Mouse (Mus musculus) mouse embryonic stem cell (cell line): ENCODE results near the gene Trip11.
"Not testable (repeated sequence)": the region's sequence is repeated elsewhere in the genome, so short reads cannot be mapped to it uniquely, and the experiment has no call there.

Experiments
- in situ Hi-C, 2 experiments: fragments of 300-500 bp; cut with MboI; formaldehyde crosslinking; loops; 1 replicate in 1 of 2; 3 replicates in 1 of 2; pipeline ENCODE4 v1.14.3; 2019 to 2020; ENCODE audit warnings: low sequenced_read_pairs in 2 of 2, low pct_unique_long_range_greater_than_20kb in 1 of 2, mixed read lengths in 1 of 2; ENCODE audit not compliant: unreplicated experiment in 1 of 2

Trip11 gene

GRCm38 (mm10) chr12:101912626-101913490 is at the start of gene Trip11:
Gene Trip11, minus strand, starts transcription at chr12:101913267.
- in situ Hi-C loops = no loop called here

DNA sequence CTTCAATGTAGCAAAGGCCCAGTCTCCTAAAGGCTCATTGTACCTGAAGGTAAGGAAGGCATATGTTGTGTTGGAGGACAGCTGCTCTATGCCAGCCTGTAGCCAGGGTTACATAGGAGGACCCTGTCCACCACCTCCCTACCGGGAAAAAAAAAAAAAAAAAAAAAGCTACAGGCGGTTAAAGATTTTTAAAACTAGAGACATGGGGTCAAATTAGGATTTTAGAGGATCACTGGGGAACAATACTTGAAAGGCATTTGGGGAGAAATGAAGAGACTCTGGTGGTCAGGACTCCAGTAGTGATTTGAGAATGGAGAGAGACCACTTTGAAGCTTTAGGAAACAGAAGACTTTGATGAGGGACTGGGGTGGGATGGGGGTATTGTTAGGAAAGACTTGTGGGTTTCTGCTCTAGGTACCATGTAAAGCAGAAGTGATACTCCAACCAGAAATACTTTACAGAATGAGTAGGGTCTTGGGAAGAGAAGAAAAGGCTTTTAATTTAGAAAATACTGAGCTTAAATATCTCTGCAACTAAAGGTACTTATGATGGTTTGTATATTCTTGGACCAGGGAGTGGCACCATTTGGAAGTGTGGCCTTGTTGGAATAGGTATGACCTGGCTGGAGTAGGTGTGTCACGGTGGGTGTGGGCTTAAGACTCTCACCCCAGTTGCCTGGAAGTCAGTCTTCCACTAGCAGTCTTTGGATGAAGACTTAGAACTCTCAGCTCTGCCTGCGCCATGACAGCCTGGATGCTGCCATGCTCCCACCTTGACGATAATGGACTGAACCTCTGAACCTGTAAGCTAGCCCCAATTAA is 46.1 kb upstream of the Trip11 start:
- in situ Hi-C loops = not testable (repeated sequence)

DNA sequence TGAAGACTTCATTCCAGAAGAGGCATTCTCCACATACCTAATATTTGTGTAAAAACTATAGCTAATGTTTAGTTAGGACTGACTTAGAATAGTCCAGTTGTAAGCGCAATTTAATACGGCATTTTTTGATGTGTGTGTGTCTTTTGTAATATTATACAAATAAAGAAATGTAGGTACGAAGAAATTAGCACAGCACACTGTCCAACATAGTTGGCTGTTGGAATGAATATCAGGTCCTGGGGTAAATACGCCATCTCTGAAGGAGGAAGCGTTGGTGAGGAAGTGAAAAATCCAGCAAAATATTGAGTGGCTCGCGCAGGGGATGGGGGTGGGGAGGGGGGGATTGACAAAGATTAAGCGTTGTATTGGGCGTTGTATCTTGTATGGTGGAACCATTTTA is 45.5 kb upstream of the Trip11 start:
- in situ Hi-C loops = no loop called here

- in situ Hi-C loops = no loop called here
Observed at GRCm38 (mm10) chr12:101957942-101958544, 45.0 kb upstream of the Trip11 start, which contains the start of gene Atxn3. Gene Atxn3, minus strand, starts transcription at chr12:101958246.

DNA sequence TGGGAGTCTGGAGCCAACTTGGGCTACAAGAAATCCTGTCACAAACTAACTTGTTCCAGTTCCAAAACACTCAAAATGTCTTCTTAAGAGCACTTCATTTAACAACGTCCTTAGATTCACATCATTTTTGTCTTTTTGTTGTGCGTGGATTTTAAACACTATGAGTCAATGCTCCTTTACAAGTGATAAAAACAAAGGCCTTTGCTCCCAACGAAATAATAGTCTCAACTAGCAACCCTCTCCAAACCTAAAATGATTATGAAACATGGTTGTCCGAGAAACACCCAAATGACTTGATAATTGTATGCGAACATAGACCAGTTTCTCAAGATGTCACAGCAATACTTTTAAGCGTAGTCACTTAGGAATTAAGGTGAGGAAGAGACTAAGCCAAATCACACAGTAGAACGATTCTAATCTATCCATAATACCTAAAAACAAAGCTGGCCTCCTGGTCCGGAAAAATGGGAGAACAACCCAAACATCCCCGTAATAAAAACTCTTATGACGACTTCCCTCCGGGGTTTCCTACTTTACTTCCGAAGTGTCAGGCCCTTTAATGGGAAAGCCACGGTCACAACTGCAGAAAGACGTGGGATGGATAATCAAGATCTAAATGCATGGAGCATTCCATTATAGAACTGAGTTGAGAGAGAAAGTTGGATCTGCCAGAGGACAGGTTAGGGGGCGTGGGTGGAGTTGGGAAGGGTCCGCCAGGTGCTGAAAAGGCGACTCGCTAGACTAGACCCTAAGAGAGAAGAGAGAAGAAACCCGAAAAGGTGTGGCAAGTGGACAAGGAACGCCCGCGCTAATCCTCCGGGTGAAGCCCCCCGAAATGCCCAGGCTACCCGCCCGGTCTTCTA is 44.2 kb upstream of the Trip11 start:
- in situ Hi-C loops = no loop called here

GRCm38 (mm10) chr12:101955821-101956220 is 42.8 kb upstream of the Trip11 start:
- in situ Hi-C loops = not testable (repeated sequence)

GRCm38 (mm10) chr12:101948801-101949200 is 35.7 kb upstream of the Trip11 start:
- in situ Hi-C loops = no loop called here

DNA sequence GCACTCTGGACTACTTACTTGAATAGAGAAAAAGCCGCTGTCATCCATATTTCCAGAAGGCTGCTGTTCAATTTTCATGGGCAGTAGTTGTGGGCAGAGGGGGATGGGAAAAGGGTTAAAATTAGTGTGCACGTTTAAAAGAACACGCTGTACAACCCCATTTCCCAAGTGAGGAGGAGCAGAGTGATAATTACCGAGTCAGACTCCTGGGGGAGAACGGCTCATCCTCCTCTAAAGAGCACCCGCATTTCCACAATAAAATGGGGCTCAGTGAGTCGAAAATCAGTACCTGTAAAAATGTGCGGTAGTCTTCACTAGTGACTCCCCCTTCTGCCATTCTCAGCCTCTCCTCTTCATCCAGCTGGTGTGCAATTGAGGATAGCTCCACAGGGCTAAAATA is 34.9 kb upstream of the Trip11 start:
- in situ Hi-C loops = no loop called here

DNA sequence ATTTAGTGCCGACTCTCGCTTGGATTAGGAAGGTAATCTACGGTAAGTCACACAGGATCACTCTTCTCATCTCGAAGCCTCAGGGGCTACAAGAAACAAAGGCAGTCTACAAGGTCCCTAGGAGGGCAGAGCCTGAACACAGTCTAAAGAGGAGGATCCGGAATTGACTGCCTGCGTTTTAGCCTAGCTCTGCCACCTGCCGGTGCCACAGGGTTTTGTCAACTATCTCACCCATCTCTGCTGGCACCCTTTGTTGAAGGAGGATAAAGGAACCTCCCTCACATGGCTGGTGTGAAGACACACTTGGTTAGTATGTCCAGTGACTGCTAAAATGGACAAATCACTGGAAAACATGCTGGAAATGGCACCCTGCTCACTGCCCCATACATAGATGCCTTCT is 24.5 kb upstream of the Trip11 start:
- in situ Hi-C loops = no loop called here

GRCm38 (mm10) chr12:101935223-101935622 is 22.2 kb upstream of the Trip11 start:
- in situ Hi-C loops = no loop called here

DNA sequence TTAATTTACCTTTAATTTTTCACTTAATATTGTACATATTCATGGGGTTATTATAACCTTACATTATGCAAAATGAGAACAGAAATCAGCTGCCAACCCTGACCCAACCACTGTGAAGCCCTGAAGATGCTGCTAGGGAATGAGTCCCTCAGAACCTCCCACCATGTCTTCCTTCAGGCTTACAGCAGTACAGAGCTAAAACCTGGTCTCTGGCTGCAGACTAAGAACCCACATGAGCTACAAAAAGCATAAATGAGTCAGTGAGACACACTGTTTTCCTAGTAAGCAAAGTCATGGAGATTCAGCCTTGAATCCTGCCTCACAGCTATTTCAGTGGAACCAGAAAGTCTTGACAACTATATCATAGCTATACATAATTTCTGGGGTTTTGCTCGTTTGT is 15.4 kb upstream of the Trip11 start:
- in situ Hi-C loops = no loop called here

GRCm38 (mm10) chr12:101922313-101922712 is 9.2 kb upstream of the Trip11 start:
- in situ Hi-C loops = no loop called here

DNA sequence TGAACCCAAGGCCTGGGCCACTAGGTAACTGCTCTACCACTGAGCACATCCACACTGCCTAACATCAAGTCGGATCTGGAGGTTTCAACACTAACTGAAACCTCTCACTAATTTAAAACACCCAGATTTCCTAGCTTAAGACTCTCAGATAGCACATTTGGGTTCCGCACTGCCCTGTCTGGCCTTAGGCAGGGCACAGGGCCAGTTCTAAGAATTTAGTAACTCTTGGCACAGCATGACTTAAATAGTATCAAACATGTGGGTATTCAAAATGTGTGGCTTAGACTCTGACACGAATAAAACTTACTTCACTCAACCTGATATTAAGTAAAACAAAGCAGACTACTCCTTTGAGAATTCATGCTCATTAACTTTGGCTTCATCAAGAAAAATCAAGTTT is 6.8 kb upstream of the Trip11 start:
- in situ Hi-C loops = no loop called here

- in situ Hi-C loops = no loop called here
Observed at GRCm38 (mm10) chr12:101917165-101917564, 4.1 kb upstream of the Trip11 start.

DNA sequence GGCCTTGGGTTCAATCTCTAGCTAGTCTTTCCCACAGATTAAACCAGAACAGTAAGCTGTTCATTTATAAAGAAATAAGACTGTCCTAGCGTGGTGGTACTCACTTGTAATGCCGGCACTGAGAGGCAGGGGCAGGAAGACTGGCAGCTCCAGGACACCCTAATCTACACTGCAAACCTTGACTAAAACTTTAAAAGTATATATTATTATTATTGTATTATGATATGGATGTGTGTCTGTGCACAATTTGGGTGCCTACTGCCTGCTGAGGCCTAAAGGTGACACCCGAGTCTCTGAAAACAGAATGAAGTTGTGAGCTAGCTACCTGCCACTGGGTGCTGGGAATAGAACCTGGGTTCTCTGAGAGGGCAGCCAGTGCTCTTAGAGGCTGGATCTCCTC is 1.7 kb downstream of the Trip11 start:
- in situ Hi-C loops = no loop called here

- in situ Hi-C loops = no loop called here
Observed at GRCm38 (mm10) chr12:101910360-101910759, 2.7 kb downstream of the Trip11 start.

- in situ Hi-C loops = no loop called here
Observed at GRCm38 (mm10) chr12:101905817-101906216, 7.2 kb downstream of the Trip11 start.

DNA sequence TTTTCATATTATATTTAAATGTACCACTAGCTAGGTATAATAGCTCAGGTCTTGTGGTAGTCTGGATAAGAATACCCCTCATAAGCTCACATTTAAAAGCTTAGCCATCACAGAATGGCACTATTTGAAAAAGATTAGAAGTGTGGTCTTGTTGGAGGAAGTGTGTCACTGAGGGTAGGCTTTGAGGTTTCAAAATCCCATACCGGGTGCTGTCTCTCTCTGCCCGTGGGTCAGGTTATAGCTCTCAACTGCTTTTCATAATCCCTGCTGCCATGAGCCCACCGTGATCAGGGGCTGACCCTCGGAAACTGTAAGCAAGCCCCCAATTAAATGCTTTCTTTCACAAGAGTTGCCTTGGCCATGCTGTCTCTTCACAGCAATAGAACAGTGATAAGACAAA is 8.2 kb downstream of the Trip11 start:
- in situ Hi-C loops = no loop called here
